In the genomic region with DNA sequence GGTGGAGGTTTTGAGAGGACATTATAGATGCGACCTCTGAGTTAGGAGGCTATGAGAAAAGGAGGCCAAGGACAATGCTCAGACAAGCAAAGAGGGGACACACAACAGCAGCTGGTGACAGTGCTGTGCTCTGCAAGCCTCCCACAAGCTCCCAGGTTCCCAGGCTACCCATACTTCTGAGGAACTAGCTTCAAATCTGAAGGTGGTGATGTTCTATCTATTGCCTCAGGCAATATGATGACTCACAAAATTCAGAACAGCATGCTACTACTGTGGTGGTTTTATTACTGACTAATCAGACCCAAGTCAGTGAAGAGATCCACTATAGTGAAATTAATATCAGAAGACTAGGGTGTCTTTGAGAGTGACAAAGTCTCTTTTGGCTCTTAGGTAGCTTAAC, we compare ENCODE assay signal across 23 mouse cellular contexts.
"Had no signal": no experiment of that assay in that cellular context is flagged by ENCODE, and none has a peak within 500 bp of the region (broad histone marks: within the 10 kb centered on the region; RNA-seq: fewer than 3 reads in every experiment).

No protein-coding gene starts in this region.

- H3K4me3 ChIP-seq: gastrocnemius, adult 2 months; heart, embryonic 10.5 days; heart, embryonic 12.5 days; hindbrain, embryonic 10.5 days; hindbrain, embryonic 12.5 days; intestine, embryonic 15.5 days; limb, embryonic 10.5 days; limb, embryonic 12.5 days; liver, embryonic 13.5 days; liver, embryonic 15.5 days had no signal

- DNase-seq: gastrocnemius, adult 2 months; gastrocnemius, postnatal 10 days; gastrocnemius, postnatal 25 days; heart, adult 18-20 months; heart, postnatal 10 days; heart, postnatal 4 days; kidney, adult 18-20 months; kidney, adult 8-10 months; kidney, postnatal 10 days; kidney, postnatal 25 days; kidney, postnatal 4 days; liver; liver, embryonic 13.5 days; liver, postnatal 0 days had no signal

- H3K27ac ChIP-seq: gastrocnemius, adult 2 months; heart, embryonic 10.5 days; hindbrain, embryonic 10.5 days; hindbrain, embryonic 12.5 days; hindbrain, embryonic 14.5 days; intestine, embryonic 15.5 days; limb, embryonic 10.5 days; limb, embryonic 12.5 days; liver, embryonic 13.5 days; liver, embryonic 15.5 days had no signal
